Mouse (Mus musculus) layer of hippocampus, adult 18-20 months (tissue): ENCODE measurements around the gene Chrnd. TPM values are rescaled to one million over a fixed set of nuclear protein-coding genes. Genes with fewer than 3 reads are reported as not detected.

Experiments
- DNase-seq, 2 experiments: peaks; one replicate each; pipeline ENCODE4 v3.0.0; 2022; ENCODE audit warnings: low spot score in 2 of 2
- total RNA-seq, 2 experiments: library from RNA; stranded (reverse); gene quantifications; 2 replicates each; pipeline ENCODE4 v1.2.3; 2021

The Chrnd gene
- total RNA-seq, 2 experiments from 2014 or later, result not detected

DNA sequence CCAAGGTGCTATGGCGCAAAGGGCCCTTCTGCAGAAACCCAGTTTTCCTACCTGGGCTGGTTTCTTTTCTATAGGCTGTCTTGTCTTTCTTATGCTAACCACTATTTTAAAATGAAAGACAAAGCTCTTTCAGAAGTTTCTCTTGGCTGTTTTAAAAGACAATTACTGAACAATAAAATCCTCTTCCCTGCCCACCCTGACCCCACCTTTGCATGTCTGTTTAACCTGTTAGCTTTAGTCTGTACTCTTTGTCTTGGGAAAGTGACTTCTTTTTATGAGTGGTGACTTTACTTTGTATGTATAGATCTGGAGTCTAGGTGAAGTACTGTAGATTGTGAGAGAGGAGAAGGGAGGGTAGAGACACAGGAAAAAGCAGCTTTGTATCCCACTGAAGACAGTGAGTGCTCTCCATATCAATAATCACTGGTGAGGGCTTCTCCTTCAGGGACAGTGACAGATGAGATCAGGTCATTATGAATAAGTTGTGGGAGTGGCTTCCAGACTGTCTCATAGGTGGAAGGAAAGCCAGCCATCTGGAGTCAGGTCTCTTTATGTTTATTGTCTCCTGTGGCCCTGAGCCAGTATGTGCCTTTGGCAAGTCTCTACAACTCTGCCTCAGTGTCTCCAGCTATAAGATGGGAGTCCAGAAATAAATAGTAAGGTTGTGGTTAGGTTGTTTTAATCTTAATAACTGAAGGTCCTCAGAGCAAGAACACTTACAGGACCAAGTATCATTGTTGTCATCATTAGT lies 36.2 kb downstream of the Chrnd start:
- no peak for DNase-seq

DNA sequence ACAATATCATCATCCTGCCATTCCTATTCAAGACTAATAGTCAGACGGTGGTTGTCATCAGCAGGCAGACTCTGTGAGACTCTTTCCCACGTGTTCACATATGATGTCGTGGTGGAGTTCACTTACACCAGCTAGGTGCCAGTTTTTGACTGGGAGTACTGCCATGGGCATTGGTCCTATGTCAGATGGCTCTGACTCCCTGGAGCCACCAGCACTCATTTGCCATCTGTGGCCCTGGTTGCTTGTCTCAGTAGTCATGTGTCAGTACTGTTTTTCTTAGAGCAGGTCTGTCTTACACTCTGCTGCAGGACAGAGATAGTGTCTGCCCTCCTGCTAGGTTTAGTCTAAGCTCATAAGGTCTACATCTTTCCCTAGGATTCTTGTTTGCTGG lies 36.7 kb downstream of the Chrnd start:
- DNase-seq, result no peak

DNA sequence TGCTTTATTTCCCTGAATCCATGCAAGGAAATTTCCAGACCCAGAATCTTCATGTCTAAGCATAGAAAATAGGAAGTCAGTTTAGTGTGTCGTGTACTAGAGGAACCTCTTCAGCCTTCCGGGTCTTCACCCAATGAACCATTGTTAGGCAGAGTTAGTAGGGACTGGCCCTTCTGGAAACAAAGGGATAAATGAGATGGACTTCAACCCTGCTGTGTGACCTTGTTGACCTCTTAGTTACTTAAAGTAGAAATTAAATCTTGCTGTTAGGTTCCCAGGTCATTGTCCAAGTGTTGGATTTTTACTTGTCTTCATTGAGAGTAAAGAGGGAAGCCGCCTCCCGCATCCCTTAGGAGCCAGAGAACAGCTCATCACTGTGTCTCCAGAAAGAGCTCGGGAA lies 40.2 kb downstream of the Chrnd start:
- DNase-seq, result no peak

DNA sequence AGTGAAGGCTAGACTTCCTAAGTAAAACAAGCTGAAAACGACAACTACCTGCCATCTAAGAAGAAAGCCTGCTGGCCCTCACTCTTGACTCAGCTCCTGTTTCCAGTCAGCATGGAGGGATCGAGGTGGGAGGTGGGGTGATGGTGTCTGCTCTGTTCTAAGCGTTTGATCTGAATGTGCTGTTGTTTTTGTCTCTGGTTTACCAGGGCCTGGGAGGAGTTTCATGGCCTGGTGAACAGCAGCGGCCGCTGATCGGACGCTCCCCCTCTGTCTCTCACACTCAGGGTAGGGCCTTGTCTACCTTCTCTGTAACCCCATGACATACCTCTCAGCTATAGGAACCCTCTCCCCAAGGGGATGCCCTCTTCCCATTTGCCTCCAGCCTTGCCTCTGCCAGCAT lies 41.8 kb downstream of the Chrnd start:
- no peak for DNase-seq

DNA sequence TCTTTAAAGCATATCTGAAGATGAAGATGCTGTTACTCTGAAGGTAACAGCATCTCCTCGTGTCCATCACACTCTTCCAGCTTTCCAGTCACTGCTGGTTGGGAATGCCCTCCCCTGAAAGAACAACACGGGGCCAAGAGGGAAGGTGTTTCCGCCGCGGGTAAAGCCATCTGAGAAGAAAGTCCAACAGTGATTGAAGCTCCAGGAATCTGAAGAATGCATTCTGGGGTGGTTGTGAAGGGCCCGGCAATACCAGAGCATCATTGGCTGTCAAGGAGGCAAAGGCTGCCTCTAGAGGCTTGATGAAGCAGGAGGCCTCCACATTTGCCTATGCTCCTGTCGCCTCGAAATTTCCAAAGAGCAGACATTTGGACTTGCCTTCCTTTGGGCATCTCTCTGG lies 48.6 kb downstream of the Chrnd start:
- no peak for DNase-seq

DNA sequence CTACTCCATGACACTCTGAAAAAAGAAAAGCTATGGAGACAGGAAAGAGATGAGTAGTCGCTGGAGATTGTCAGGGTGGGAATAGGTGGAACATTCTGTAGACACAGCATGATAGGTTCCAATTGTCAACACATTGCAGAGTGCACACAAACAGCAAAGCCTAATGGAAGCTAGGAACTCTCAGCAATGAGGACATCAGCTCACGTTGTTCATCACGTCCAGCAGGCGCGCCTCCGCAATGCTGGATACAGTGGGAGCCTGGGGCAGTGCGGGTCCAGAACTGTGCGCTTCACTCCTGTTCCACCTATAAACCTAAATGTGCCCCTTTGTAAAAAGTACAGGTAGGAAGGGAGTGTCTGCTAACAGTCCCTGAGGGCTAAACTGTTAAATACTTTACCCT lies 52.6 kb downstream of the Chrnd start:
- DNase-seq, result no peak

DNA sequence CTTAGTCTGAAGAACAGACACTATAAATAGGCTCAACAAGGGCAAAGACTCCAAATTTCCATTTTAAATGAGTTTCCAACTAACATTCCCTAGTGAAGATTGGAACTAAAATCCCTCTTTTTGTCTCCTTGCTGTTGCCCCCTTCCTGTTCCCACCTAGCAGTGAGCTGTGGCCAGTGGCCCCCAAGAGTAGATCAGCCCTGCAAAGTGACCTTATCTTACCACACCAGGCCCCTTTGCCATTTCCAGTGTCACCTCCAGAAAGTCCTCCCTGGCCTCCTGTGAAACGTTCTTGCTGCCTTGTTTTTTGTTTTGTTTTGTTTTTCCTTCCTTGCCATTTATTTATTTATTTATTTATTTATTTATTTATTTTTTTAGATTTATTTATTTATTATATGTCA lies 55.0 kb downstream of the Chrnd start:
- DNase-seq, result no peak

DNA sequence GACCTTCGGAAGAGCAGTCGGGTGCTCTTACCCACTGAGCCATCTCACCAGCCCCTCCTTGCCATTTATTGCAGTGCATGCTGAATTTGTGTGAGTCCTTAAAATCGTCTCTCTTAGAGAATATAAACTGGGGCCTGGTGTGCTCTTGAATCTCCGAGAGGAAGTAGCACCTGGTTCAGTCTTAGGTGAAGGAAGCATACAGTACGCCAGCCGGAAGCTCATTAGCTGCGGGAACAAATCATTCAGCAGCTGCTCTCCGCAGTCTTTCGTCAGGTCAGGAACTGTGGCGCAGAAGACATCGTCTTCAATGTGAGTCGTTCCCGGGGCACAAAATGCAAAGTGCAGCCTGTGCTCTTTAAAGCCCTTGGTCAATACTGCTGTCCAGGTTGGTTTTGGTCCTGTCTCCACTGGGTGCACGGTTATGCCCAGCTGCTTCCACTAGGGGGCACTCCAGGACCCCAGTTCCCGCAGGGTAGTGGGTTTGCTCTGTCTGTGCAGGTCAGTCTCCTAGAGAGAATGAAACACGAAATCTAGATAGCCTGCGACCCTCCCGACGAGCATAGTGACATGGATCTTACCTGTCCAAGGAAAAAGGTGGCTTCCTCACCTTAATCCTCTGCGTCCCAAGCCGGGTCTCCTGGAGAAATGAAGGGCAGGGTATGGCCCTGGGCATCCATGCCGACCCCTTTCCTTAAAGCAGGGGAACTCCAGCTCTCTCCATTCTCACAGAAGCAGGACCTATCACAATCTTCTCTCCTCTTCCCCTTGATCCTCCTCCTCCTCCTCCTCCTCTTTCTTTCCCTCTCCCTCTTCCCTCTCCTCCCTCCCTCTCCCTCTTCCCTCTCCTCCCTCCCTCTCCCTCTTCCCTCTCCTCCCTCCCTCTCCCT lies 55.8 kb downstream of the Chrnd start:
- DNase-seq, result peak; percentile 70 to 85

Other genes with a start within 250 kb of the Chrnd start
- gene Alppl2, start 100.7 kb upstream of the Chrnd start, total RNA-seq, result not detected
- gene Alpi, start 89.0 kb upstream of the Chrnd start, total RNA-seq, result not detected
- not detected for gene Akp3, start 65.6 kb upstream of the Chrnd start, total RNA-seq
- 1 to 10 TPM; 1.9 to 3.2 TPM for gene Ecel1, start 34.1 kb upstream of the Chrnd start, total RNA-seq
- under 1 TPM in 1 of 2 experiments, not detected in 1; 0.15 TPM for gene Prss56, start 7.3 kb upstream of the Chrnd start, total RNA-seq
- gene Chrng, start 14.1 kb downstream of the Chrnd start, total RNA-seq, result not detected
- gene Eif4e2, start 23.3 kb downstream of the Chrnd start, total RNA-seq, result 10 to 100 TPM; 56.9 to 59.4 TPM
- 10 to 100 TPM; 19.1 to 20.0 TPM for gene Efhd1, start 73.8 kb downstream of the Chrnd start, total RNA-seq
- 100 to 1,000 TPM; 136 to 137 TPM for gene Gigyf2, start 136.4 kb downstream of the Chrnd start, total RNA-seq
- 1 to 10 TPM in 1 of 2 experiments, under 1 TPM in 1; 0.86 to 2.7 TPM for gene Kcnj13, start 204.1 kb downstream of the Chrnd start, total RNA-seq